Mouse (Mus musculus) embryonic facial prominence, embryonic 15.5 days (tissue): ENCODE results near the gene Egflam. TPM values are rescaled to one million over a fixed set of nuclear protein-coding genes. Genes with fewer than 3 reads are reported as not detected.

ENCODE experiments used
- ATAC-seq: fragments of 200-750 bp; cut with Nextera tagmentation; 2 replicates; pipeline ENCODE4 v1.8.0; 2017; ENCODE audit warnings: low read depth, moderate TSS enrichment; ENCODE audit not compliant: insufficient number of reproducible peaks, low FRiP score, low TSS enrichment
- H3K27ac ChIP-seq: fragments of 300-500 bp; sonication (generic); replicated peaks from 2 replicates; pipeline ENCODE4 v1.5.1; 2015; ENCODE audit warnings: mild to moderate bottlenecking, inconsistent platforms
- H3K27me3 ChIP-seq: fragments of 300-500 bp; sonication (generic); 2 replicates; pipeline ENCODE4 v1.6.1; 2015; ENCODE audit warnings: inconsistent platforms
- H3K36me3 ChIP-seq: fragments of 300-500 bp; sonication (generic); 2 replicates; pipeline ENCODE4 v1.6.1; 2015; ENCODE audit warnings: mild to moderate bottlenecking, inconsistent platforms
- H3K4me1 ChIP-seq: fragments of 300-500 bp; sonication (generic); 2 replicates; pipeline ENCODE4 v1.6.1; 2015; ENCODE audit warnings: inconsistent platforms
- H3K4me2 ChIP-seq: fragments of 300-500 bp; sonication (generic); replicated peaks from 2 replicates; pipeline ENCODE4 v1.6.1; 2015; ENCODE audit warnings: mild to moderate bottlenecking, inconsistent platforms
- H3K4me3 ChIP-seq: fragments of 300-500 bp; sonication (generic); replicated peaks from 2 replicates; pipeline ENCODE4 v1.5.1; 2015; ENCODE audit warnings: mild to moderate bottlenecking, inconsistent platforms
- H3K9ac ChIP-seq: fragments of 300-500 bp; sonication (generic); 2 replicates; pipeline ENCODE4 v1.6.1; 2015; ENCODE audit warnings: inconsistent platforms
- H3K9me3 ChIP-seq: fragments of 300-500 bp; sonication (generic); replicated peaks from 2 replicates; pipeline ENCODE4 v1.6.1; 2016; ENCODE audit warnings: inconsistent platforms
- WGBS: fragments of 180-500 bp; shearing (Covaris S2); methylation state at CpG from one replicate; pipeline ENCODE4 v1.1.7; 2015; 5-methylcytosine and 5-hydroxymethylcytosine counted together
- polyA plus RNA-seq: library from polyadenylated mRNA; unstranded; fragments of >200 nt; fragmentation: Nextera tagmentation; extraction: Ambion mirVana; gene quantifications from 2 replicates; pipeline ENCODE4 v1.2.1, GENCODE M21; 2015

The Egflam gene
- polyA plus RNA-seq, 1 experiment from 2014 or later = 17.8 TPM

DNA sequence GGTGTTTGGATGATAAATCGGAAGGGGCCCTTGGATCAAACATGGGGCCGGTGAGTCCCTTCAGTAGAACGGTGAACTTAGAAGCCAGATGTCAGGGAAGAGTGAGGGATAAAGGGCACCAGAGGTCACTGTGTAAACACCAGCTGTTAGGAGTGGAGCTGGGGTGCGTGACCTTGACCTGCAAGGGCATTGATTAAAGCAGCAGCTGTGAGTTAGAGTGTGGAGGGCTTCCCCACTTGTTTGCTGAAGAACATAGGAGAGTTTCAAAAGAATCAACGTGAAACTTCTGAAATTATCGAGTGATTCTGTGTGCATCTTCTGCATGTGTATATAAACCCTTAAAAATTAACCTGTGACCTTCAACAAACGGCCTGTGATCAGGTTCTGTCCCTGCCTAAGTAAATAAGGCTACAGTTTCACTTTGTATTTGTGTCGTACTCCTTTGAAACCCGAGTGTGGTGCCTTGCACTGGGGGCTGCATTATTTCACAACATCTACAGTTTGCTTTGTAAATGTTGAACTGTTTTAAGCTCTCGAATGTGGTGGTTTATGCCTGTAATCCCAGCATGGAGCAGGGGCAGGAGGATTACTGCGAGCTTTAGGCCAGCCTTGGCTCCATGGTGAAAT, 230.2 kb downstream of the Egflam start:
- H3K4me3 ChIP-seq = no peak overlapping the region
- H3K27me3 ChIP-seq = no peaks in the 10 kb centered on the region
- no peak overlapping the region for H3K4me2 ChIP-seq
- H3K9me3 ChIP-seq = no peaks in the 10 kb centered on the region
- no peak overlapping the region for H3K9ac ChIP-seq
- no peak overlapping the region for H3K27ac ChIP-seq
- 52% methylated on average over 11 of the region's 11 CpGs for WGBS
- H3K36me3 ChIP-seq = peaks cover 23% of the 10 kb centered on the region
- no peak for ATAC-seq
- no peaks in the 10 kb centered on the region for H3K4me1 ChIP-seq

DNA sequence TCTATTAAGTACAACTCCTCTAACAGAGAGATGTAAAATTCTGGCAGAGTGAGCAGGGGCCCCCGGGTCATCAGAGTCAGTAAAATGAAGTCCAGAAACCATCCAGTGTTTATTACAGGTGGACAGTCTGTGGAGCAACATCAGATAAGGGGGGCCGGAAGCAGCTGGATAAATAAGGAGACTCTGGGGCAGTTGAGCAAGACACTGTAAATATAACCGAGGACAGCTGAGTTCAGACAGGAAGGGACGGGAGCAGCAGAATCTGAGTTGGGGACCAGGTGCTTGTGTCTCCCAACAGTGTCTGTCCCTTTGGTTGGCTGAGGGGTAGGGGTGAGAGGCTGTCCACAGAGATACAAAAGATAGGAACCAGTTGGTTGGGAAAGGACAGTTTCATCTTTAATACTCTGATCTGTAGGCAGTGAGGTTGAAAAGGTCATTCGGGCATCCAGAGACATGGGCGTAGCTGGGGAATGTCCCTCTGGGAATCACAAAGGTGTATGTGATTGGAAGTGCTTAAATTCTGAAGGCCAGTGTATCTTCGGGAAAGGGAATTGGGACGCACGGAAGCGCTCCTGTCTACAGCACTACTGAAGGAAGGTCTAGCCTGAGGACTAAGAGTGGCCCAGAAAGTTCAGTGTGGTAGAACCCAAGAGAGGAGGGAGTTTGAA, 230.8 kb downstream of the Egflam start:
- ATAC-seq = no peak
- Histone ChIP-seq H3K4me1 (no peaks in the 10 kb centered on the region), H3K27ac (no peak overlapping the region), H3K9me3 (no peaks in the 10 kb centered on the region), H3K4me3 (no peak overlapping the region), H3K9ac (no peak overlapping the region), H3K4me2 (no peak overlapping the region), H3K27me3 (no peaks in the 10 kb centered on the region), H3K36me3 (peaks cover 23% of the 10 kb centered on the region)
- 83% methylated on average over 10 of the region's 10 CpGs for WGBS

GRCm38 (mm10) chr15:7166735-7167134, 231.5 kb downstream of the Egflam start:
- WGBS = 91% methylated on average over 9 of the region's 9 CpGs

DNA sequence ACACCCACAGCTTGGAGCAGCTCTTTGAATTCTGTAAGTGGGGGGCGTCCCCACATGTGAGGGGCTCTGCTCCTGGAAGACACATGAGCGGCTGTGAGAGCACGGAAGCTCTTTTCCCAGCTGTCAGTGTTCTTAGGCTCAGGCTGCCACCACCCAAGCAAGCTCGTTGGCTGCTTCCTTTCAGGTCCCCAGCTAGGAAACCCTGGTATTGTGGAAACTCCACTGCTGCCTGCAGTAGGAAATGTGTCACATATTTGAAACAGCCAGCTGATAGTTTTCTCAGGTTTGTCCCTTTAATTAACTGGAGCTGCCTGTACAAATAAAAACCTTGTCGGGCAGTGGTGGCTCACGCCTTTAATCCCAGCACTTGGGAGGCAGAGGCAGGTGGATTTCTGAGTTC, 234.3 kb downstream of the Egflam start:
- H3K27ac ChIP-seq = no peak overlapping the region
- 72% methylated on average over 6 of the region's 6 CpGs for WGBS

More at GRCm38 (mm10) chr15:7166735-7167134, 231.5 kb downstream of the Egflam start:
- H3K36me3 ChIP-seq = peaks cover 23% of the 10 kb centered on the region
- no peak overlapping the region for H3K4me2 ChIP-seq
- no peak overlapping the region for H3K9ac ChIP-seq
- H3K4me3 ChIP-seq = no peak overlapping the region
- H3K9me3 ChIP-seq = no peaks in the 10 kb centered on the region
- no peak for ATAC-seq
- no peaks in the 10 kb centered on the region for H3K4me1 ChIP-seq
- no peaks in the 10 kb centered on the region for H3K27me3 ChIP-seq
- no peak overlapping the region for H3K27ac ChIP-seq

GRCm38 (mm10) chr15:7160321-7160720, 237.9 kb downstream of the Egflam start:
- Histone ChIP-seq H3K4me3 (no peak overlapping the region), H3K27ac (no peak overlapping the region), H3K27me3 (no peaks in the 10 kb centered on the region), H3K4me1 (no peaks in the 10 kb centered on the region), H3K9ac (no peak overlapping the region), H3K9me3 (no peaks in the 10 kb centered on the region), H3K4me2 (no peak overlapping the region), H3K36me3 (peaks cover 33% of the 10 kb centered on the region)
- ATAC-seq = no peak
- 81% methylated on average over 8 of the region's 8 CpGs for WGBS

More for the DNA sequence above, 234.3 kb downstream of the Egflam start:
- Histone ChIP-seq H3K36me3 (peaks cover 38% of the 10 kb centered on the region), H3K9me3 (no peaks in the 10 kb centered on the region), H3K4me1 (no peaks in the 10 kb centered on the region), H3K4me3 (no peak overlapping the region), H3K27me3 (no peaks in the 10 kb centered on the region), H3K4me2 (no peak overlapping the region), H3K9ac (no peak overlapping the region)
- no peak for ATAC-seq

DNA sequence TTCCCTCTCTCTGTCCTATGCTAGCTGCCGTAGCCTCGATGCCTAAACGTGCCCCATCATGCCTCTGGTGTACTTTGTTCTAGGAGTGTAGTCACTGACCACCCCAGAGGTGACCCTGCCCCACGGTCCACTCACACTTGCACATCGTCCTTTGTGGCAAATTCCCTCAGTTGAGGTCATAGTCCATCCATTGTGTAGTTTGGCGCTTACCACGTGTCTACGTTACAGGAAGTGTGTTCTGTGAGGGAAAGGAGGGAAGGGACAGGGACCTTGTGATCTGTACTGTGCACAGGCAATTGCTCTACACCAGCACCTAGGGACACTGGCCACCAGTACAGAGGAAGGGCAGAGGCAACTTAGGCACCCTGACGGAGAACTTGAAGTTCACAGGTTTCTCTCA, 238.3 kb downstream of the Egflam start:
- no peaks in the 10 kb centered on the region for H3K4me1 ChIP-seq
- no peak overlapping the region for H3K4me3 ChIP-seq
- peaks cover 33% of the 10 kb centered on the region for H3K36me3 ChIP-seq
- no peak overlapping the region for H3K27ac ChIP-seq
- no peak overlapping the region for H3K9ac ChIP-seq
- no peak for ATAC-seq
- no peaks in the 10 kb centered on the region for H3K9me3 ChIP-seq
- 87% methylated on average over 9 of the region's 9 CpGs for WGBS
- H3K27me3 ChIP-seq = no peaks in the 10 kb centered on the region
- no peak overlapping the region for H3K4me2 ChIP-seq

GRCm38 (mm10) chr15:7157658-7158057, 240.5 kb downstream of the Egflam start:
- WGBS = 91% methylated on average over 6 of the region's 6 CpGs
- H3K4me2 ChIP-seq = no peak overlapping the region
- peaks cover 30% of the 10 kb centered on the region for H3K36me3 ChIP-seq
- no peak overlapping the region for H3K4me3 ChIP-seq
- no peak for ATAC-seq
- H3K27me3 ChIP-seq = no peaks in the 10 kb centered on the region
- no peaks in the 10 kb centered on the region for H3K9me3 ChIP-seq
- H3K4me1 ChIP-seq = peaks cover 6% of the 10 kb centered on the region
- H3K27ac ChIP-seq = no peak overlapping the region
- no peak overlapping the region for H3K9ac ChIP-seq
